ENCODE assay signal across 9 mouse cellular contexts in the genomic region with DNA sequence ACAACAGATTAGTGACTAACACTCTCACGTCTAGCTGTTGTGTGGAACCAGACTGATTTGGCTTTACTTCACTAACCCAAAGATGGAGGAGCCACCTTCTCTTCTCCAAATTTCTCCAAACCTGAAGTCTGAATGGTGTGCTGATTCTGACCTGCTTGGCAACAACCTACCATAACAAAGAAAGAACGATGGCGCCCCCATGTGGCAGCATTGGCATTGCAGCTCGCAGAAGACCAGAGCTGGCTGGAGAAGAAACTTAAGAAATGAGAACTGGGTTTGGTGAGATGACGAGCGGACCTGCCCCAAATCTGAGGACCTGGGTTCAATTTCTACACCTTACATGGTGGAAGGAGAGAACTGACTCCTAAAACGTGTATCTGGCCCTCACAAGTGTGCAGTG. TPM values are rescaled to one million over a fixed set of nuclear protein-coding genes. Genes with fewer than 3 reads are reported as not detected.
DNase-seq lines count a peak whose midpoint lies in the region; ATAC-seq and TF ChIP-seq lines count a peak whose summit lies in the region.
"Had no signal": no experiment of that assay in that cellular context is flagged by ENCODE, and none has a peak within 500 bp of the region (broad histone marks: within the 10 kb centered on the region; RNA-seq: fewer than 3 reads in every experiment).

No protein-coding gene starts in this region.

- H3K9me3 ChIP-seq in lung, embryonic 14.5 days (ENCODE audit: low read depth, low read length), result no peaks in the 10 kb centered on the region

- peak; percentile 82 for TF ChIP-seq CTCF in lung, embryonic 14.5 days (IDR thresholded peaks at IDR 0.05; ENCODE audit: low read depth)

- no peaks in the 10 kb centered on the region for H3K27me3 ChIP-seq in lung, embryonic 14.5 days (ENCODE audit: insufficient read depth, low read length)

- H3K4me2 ChIP-seq in lung, embryonic 14.5 days, result no peak overlapping the region
- H3K4me2 ChIP-seq: limb, embryonic 13.5 days had no signal

- no peak overlapping the region for H3K4me3 ChIP-seq in lung, embryonic 14.5 days (ENCODE audit: low read depth, low read length)
- H3K4me3 ChIP-seq: limb, embryonic 13.5 days had no signal

- peak; percentile 60 for DNase-seq in ovary, postnatal 10 days (ENCODE audit: low spot score)
- DNase-seq in ovary, adult 18-20 months (ENCODE audit: low spot score), result no peak
- DNase-seq in brain, adult 2 months (ENCODE audit: low read depth, low spot score), result peak; percentile 83
- DNase-seq in forelimb bud, embryonic 11.5 days (ENCODE audit: low read depth, low spot score), result peak; percentile 67
- peak; percentile 14 for DNase-seq in large intestine, adult 2 months (ENCODE audit: low read depth, low spot score)
- peak; percentile 86 for DNase-seq in lung, embryonic 14.5 days
- peak; percentile 46 for DNase-seq in skeletal muscle tissue, adult 2 months (ENCODE audit: low read depth, low spot score)
- DNase-seq in yolk sac, embryonic 10.5 days (ENCODE audit: low spot score), result no peak

- ATAC-seq in lung, embryonic 14.5 days (ENCODE audit: insufficient read depth), result no peak

- 40% methylated on average over 7 of the region's 7 CpGs for WGBS in large intestine, adult 2 months
- 39% methylated on average over 7 of the region's 7 CpGs for WGBS in lung, embryonic 14.5 days

- H3K27ac ChIP-seq in lung, embryonic 14.5 days (ENCODE audit: low read depth), result no peak overlapping the region
- H3K27ac ChIP-seq: limb, embryonic 13.5 days had no signal

- H3K9ac ChIP-seq in lung, embryonic 14.5 days, result no peak overlapping the region
- H3K9ac ChIP-seq: limb, embryonic 13.5 days had no signal

- no peaks in the 10 kb centered on the region for H3K4me1 ChIP-seq in lung, embryonic 14.5 days (ENCODE audit: insufficient read depth)

- H3K36me3 ChIP-seq in lung, embryonic 14.5 days (ENCODE audit: insufficient read depth), result peaks cover under 1% of the 10 kb centered on the region; the same call in 1 of the 2 replicates

RNA-seq across cellular contexts. Expression of gene Hspa4, which starts 45.3 kb away (rescaled TPM):
- polyA plus RNA-seq in large intestine, adult 2 months (2012; rRNA removed), result 16.4 and 23.4 TPM in 2 replicates
- 105 and 109 TPM in 2 replicates for polyA plus RNA-seq in lung, embryonic 14.5 days (2014; fragmentation: Nextera tagmentation; extraction: Ambion mirVana)

Comparison
In these comparisons a context has a peak if more than half of its experiments do, and no peak if none do; other contexts are left out.
1. DNase-seq: peak in ovary, postnatal 10 days (single experiment), brain, adult 2 months (single experiment), forelimb bud, embryonic 11.5 days (single experiment), large intestine, adult 2 months (single experiment), lung, embryonic 14.5 days (single experiment) and skeletal muscle tissue, adult 2 months (single experiment); none in ovary, adult 18-20 months (single experiment) and yolk sac, embryonic 10.5 days (single experiment).